Mouse (Mus musculus) frontal cortex, adult 2 months (tissue): Measurements from ENCODE around the gene AL731706.1. TPM values are rescaled to one million over a fixed set of nuclear protein-coding genes. Genes with fewer than 3 reads are reported as not detected.
A peak's percentile ranks its signal among the peaks of the same experiment; 100 is the strongest.
"Not testable (repeated sequence)": the region's sequence is repeated elsewhere in the genome, so short reads cannot be mapped to it uniquely, and the experiment has no call there.

Experiments
- DNase-seq, 2 experiments: peaks; one replicate each; pipeline ENCODE4 v3.0.0; 2022; ENCODE audit warnings: low spot score in 1 of 2; ENCODE audit errors: extremely low spot score in 1 of 2
- polyA plus RNA-seq: library from polyadenylated mRNA; depleted of rRNA; stranded (reverse); fragments of >200 nt; gene quantifications from 2 replicates; pipeline ENCODE4 v1.2.3, GENCODE M21; 2012; rRNA removed

Gene AL731706.1
- polyA plus RNA-seq, result 31.6 and 32.8 TPM in 2 replicates

DNA sequence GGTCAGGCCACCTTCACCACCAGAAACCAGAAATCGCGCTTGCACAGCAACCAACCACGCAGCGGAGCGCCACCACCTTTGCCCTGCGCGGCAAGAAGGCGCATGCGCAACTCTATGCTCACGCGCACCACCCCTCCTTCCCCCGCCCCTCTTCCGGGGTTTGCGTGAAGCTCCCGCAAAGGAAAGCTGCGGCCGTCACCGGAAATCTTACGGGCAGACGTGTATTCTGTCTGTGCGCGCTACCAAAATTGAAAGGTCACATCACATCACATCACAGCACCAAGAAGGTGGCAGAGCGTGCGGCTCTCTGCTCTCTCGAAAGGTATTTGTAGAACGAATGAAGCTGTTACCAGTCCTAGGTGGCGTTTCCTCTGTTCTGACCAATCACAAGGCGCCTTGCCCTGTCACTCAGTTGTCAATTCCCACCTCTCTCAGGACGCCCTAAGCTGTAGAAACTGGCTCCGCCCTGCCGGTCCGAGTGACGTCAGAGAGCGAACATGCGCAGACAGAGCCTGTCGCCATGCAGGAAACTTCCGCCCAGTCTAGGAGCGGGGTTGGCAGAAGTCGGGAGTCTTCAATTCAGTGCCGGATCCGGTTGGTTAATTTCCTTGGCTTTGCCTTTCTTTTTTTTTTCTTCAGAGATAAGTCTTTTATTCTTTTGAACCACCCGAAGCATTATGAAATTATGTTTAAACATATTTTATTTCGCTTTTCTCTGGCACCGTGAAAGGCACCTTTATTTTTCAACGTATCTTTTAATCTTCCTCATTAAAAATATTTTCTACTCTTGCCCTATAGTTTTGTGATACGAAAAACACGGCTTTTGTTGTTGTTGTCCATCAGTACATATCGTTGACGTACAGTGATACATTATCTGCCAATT is at the start of gene AL731706.1, which contains the start of the genes Slx4ip and Mkks:
AL731706.1 (minus strand) TSS at position 322 of the 883 bp plus-strand sequence.
Slx4ip (plus strand) TSS at position 151 of the 883 bp plus-strand sequence.
Mkks (minus strand) TSS at position 322 of the 883 bp plus-strand sequence.
- peak; percentile 99 to 100 for DNase-seq

DNA sequence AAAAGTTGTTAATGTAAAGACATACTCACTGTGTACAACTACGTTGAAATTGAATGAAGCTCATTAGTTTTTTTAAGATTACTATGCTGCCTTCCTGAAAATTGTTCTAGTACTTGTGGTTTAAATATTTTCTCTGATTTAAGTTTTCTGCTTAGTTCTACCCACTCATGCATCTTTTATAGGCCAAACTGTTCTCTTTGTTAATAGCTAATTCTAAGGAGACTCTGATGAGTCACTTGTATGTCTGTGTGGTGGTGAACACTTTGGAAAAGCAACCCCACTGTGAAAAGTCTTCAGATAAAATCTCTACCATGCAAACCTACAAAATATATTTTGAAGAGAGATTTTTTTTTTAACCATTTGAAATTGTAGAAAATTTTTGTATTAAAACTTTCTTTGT is 47.1 kb upstream of the AL731706.1 start:
- DNase-seq, result no peak

DNA sequence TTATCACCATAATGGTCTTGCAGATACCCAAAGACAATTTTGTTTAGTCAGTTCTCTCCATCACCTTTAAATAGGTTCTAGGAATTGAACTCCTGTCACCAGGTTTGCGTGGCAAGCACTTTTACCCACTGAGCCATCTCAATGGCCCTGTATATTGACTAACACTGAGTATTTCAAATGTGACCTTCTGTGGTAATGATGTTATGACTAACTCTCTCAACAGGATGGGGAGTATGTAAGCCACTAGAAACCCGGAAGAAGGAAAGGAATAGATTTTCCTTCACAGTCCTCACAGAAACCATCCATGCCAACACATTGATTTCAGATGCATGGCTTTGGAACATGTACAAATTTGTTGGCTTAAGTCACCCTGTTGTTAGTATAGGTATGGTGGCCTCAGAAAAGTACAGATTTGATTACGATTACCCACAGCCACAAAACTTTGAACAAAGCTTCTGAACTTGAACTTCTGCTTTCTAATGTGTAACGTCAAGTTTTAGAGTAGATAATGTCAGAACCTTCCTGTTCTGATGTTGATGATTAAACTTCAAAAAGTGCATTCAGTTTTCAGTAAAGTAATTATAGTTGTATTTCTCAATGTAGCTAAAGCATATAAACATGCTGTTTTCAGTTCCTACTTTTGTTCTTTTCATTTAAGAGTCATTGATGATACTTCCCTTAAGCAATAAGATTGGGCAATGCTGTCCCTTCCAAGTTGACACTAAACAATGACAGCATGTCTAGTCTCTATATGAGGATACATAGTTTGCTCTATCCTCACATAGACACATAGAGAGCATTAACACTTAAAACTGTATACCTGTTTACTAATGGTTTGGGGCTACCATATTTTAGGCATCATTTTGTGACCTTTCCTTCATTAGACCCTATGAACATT is 45.5 kb upstream of the AL731706.1 start:
- no peak for DNase-seq

DNA sequence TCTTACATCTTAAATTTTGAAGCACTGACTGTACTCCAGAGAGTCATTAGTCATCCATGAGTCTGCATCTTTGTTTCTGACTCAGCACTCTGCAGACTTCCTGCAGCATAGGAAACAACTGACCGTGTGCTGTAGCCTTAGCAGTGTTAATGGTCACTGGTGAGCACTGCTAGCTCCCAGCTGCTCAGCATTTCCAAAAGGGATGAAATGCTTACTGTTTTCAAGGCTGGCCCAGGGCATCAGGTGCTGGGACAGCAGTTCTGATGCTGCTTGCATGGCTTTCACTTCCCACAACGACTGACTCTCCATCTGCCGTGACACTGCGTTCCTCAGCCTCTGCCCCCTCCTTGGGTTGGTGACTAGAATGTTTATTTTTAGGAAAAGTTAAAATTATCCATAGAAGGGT is 29.8 kb upstream of the AL731706.1 start:
- DNase-seq, result peak; percentile 34 to 61

DNA sequence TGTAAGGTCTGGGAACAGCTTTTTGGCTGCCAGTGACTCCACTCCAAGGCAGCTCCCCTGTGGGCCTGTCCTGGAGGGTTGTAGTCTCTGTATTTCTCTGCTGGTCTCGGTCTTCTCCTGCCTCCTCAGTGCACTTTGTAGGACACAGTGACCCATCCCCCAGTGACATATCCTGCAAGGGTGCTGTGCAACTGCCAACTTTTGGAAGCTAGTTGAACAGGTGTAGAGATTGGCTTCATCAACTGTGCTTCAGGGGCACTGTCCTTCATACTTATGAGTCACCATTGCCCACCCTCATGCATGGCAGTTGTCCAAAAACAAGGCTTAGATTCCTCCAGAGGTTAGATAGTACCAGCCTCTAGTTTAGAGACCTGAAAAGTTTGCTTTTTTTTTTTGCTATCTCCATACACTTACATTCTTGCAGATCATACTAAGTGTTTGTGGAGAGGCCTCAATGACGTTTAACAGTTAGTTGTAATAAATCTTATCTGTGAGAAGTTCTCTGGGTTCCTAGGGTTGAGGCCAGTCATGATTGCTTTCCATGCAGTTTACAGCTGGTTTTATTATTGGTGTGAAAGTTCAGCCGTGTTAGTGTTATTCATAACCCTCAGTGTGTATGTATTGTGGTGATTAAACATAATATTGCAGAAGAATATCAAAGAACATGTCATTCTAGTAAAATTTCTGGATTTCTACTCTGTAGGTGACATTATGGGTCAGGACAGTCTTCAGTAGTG is 29.2 kb upstream of the AL731706.1 start:
- no peak for DNase-seq

DNA sequence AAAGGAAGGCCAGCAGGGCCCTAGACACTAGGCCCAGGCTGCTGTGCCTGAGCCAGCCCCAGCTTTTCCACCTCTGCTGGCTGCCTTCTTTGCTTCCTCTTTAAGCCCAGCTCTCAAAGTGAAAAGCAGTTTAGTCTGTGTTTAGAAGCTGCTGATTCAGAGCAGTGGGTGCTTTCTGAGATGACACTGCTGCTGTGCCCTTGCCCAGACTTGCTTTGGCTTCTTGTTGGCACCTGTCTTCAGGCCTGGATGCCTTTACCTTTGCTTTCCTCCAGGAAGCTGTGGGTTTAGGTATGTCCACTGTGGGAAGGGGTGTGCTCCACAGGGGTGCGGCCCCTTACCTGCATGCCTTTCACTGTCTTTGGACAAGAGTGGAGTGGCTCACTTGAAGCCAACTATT is 28.2 kb upstream of the AL731706.1 start:
- peak in 1 of 2 experiments; percentile 11 for DNase-seq

DNA sequence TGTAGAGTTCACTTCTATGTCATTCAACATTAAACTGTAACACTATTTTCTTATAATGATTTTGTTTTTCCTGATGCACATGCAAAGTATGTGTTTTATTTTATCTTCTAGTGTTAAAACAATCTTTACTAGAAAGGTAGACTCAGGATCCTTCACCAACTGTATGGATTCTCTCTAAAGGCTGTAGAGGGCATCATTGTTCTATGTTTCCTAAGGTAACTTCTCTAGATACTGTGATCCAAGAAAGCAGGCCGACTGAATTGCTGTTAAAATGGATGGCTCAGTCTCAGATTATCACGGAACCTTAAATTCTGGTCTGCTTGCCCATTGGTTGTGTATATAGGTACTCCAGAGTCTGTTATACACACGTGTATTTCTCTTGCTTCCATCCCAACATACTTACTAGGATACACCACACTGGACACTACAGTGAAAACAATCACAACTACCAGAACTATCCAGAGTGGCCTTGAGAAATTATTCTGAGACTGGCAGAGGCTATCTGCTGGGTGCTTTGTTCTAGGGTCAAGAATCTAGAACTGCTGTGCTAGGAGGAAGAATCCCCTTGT is 23.2 kb upstream of the AL731706.1 start:
- peak in 1 of 2 experiments; percentile 57 for DNase-seq

DNA sequence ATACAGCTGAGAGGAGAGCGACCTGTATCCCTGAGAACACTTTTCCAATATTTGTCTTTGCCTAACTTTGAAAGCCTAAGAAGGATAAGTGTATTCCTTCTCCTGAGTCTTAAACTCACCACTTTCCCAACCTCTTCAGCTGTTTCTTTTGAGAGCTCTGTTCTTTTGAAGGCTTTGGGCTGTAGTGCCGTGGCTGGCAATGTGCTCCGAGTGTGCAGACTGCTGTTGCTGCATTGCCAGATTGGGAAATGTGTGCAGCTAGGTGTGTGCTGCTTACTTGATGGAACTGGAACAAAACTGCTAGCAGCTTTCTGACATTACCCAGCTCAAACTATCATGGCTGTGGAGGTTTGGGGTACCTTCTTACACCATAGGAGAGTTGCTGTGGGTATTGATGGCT is 21.8 kb upstream of the AL731706.1 start:
- no peak for DNase-seq

DNA sequence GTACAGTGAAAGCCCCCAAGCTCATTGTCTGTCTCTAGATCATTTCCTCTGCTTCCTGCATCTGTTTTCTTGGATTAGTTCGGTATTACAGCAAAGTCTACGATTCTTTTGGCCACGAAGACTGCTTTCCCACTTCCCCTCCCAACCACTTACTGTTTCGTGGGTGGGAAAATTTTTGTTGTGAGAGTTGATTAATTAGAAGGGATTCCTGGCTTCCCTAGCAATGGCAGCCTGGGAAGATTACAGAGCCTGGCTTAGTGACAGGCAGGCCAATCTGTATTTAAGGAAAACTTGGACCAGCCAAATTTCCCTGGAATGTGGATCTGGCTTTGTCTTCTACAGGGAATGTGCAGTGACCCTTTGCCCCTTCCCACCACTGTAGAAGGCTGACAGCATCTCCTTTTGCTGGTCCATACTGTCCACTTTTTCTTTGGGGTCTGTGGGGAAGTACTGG is 20.8 kb upstream of the AL731706.1 start:
- DNase-seq, result no peak

DNA sequence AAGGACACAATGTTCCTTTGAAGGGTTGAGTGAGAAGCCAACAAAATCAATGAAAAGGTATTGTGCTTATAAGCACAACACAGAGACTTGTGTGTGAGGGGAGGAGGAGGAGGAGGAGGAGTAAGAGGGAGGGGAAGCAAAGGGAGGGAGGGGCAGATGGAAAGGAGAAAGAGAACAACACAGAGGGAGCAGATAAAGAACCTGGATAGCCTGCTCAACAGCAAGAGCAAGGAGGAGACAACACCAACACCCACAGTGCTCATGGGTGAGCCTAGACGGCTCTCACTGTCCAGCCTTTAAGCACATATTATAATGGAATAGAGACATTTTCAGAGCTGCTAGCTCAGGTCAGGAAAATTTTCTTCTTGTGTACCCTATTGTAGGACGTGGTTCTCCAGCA is 18.1 kb upstream of the AL731706.1 start:
- no peak for DNase-seq

DNA sequence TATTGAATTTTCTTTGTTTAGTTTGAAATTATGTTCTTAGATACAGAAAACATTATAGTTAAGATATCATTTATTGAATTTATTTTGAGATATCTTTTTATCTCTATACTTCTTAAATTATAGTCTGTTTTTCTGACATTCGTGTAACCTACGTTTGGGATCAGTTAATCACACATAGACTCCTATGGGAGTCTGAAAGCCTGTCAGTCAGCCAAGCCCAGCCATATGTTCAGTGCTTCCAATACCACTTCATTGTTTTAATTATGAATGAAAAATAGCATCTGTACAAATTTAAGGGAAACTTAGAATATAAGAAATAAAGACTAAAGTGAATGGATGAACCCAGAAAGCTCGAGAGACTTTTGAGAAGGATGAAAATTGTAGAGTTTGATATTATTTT is 17.4 kb upstream of the AL731706.1 start:
- DNase-seq, result no peak

DNA sequence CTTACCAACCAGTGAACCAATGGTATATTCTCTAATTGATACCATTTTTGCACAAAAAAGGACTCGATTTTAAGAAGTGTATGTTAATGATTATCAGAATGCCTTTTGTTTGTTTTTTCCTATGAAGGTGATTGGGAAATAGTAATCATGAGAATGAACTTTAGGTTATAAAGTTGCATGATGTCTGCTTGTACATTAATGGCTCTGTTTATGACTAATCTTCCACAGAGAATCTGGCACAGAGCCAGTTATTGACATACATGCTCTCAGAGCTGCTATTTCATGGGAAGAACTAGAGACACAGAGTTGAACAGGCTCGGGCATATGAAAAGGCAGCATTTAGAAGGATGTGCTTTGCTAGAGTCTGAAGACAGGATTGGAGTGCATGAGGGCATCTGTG is 4.9 kb upstream of the AL731706.1 start:
- no peak for DNase-seq

DNA sequence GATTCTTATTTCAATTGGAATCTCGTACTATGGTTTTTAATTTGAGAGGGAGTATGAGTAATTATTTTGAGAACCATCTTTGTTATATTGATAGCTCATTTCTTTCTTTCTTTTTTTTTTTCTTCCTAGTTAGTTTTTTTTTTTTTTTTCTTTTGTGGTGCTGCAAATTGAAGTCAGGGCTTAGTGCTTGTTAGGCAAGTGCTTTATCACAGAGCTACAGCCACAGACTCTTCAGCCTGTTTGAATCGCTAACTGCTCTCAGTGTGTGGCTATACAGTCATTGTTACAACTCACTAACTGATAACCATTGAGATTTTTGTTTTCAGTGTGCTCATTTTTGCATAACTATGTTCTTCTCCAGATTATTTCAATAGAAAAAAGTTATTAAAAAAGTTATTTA is 3.3 kb upstream of the AL731706.1 start:
- no peak for DNase-seq

DNA sequence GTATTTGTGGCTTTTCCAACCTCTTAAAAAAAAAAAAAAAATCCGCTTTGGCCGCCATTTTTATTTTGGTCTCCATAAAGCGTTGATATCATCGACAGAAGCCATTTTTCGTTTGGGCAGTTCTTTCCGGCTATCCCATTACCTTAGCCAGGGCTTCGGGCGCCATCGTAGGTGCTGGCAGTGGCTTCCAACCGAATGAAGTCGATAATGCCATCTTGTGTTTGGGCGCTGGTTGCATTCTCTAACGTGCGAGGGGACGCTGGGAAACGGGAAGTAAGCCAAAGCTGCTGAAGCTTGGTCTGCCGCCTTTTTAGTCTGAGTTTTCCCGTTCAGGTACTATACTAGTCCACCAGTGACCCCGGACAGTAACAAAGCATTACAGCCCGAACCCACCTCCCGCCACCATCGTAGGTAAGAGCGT is 772 bp upstream of the AL731706.1 start:
- peak; percentile 99 for DNase-seq

DNA sequence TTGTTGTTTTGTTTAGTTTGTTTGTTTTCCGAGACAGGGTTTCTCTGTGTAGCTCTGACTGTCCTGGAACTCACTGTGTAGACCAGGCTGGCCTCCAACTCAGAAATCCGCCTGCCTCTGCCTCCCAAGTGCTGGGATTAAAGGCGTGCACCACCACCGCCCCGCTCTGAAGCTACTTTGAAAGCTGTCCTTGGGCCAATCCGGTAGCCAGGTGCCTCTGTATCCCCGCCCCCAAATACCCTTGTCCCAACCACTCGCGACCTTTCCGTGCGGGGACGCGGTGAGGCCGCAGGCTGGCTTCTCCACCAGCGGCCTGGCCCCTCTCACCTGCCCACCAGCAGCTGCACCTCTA is 497 bp downstream of the AL731706.1 start:
- DNase-seq, result not testable (repeated sequence)

DNA sequence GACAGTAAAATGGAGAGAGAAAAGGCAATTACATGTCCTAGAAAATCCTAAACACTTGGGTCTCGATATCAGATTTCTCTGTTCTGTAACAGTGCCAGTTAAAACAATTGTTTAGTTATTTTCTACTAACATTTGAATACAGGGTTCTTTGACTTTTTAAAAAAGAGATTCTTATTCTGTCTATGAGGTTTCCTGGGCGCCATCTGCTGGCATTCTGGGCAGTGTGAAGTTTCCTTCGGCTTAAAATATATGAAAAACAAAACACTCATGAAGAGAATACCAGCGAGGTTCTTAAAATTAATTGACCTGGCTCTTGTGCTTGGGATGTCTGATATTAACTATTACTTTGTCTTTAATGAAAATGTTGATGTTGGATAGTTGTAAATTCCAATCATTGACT is 4.3 kb downstream of the AL731706.1 start:
- peak in 1 of 2 experiments; percentile 69 for DNase-seq

DNA sequence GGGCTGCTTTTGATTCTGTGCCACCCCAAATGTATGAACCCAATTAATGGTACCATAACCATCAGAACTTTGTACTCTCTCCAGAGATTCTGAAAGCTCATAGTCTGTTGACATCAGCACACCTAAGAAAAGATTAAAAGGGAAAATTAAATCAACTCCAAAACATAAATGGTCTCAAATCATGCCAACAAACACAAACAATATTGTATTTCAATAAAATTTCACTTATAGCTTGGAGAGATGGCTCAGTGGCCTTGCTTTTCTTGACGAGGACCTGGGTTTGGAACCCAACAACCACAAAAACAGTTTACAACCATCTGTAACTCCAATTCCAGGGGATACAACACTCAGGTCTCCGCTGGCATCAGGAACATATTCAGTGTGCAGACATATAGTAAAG is 5.6 kb downstream of the AL731706.1 start, which contains the start of gene AL731706.2:
AL731706.2 (minus strand) TSS at position 101 of the 400 bp plus-strand sequence.
- DNase-seq, result no peak

DNA sequence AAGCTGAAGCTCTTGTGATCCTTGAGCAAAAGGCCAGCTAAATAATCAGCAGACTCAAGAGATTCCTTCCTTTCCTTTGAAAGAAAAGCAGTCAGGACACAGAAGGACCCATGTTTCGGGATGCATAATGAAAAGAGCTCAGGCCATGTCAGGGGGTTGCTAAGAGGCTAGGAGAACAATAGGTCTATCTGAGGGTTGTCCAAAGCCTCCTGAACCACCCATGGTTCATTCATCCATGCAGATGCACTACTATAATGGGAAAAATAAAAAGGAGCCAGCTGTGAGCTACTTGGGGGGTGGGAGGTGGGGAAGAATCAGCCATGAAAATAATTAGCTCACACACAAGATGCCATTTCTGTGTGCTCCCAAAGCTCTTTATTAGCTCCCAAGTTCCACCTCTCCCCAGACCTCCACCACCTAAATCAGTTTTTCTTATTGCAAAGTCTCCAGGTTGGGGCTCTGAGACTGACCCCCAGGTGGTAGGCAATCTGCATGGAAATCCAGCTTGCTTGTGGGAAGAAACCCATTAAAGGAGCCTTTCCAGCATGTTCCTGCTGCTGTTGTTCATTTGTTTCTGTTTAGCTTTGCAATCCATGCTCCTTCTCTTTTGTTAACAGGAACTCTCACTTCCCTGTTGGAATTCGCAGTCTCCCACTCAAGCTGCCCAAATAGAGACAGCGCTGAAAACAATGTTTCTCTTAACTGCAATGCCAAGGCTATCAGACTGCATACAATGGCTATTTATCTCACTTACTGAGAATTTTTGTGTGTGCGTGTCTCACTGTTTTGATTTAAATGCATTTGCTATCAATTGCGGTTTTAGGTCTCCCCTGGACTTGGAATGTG is 36.4 kb downstream of the AL731706.1 start:
- no peak for DNase-seq

DNA sequence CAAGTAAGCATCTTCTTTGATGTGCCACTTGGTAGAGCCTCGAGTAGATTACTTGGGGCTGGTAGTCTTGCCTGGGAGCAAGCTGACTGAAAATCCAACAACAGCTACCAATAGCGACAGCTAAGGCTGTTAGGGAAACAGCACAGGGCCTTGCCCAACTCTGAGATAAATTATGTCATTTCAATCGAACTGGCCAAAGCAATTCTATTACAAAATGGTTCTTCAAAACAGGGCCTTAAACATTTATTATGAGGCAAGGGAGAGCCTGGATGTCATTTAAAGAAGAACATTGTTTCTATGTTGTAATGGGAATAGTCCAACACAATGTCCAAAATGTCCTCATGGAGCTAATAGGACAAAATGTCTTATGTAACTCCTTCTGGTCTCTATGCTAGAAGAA is 40.8 kb downstream of the AL731706.1 start:
- no peak for DNase-seq
